Mouse (Mus musculus): Measurements from ENCODE around the gene Xpc. TPM values are rescaled to one million over a fixed set of nuclear protein-coding genes. Genes with fewer than 3 reads are reported as not detected.

Gene Xpc
- polyA plus RNA-seq, 1 experiment from 2014 or later = 9.6 TPM

Other genes starting within 250 kb of the Xpc start
- gene Wnt7a, start 104.5 kb downstream of the Xpc start, polyA plus RNA-seq (2014; fragmentation: Nextera tagmentation; extraction: Ambion mirVana) = not detected in 2 replicates
- gene Chchd4, start 42.3 kb downstream of the Xpc start, polyA plus RNA-seq (2014; fragmentation: Nextera tagmentation; extraction: Ambion mirVana) = 32.5 TPM in 2 replicates
- 27.1 and 27.3 TPM in 2 replicates for gene Tmem43, start 42.2 kb downstream of the Xpc start, polyA plus RNA-seq (2014; fragmentation: Nextera tagmentation; extraction: Ambion mirVana)
- 185 and 193 TPM in 2 replicates for gene Lsm3, start within 50 bp of the Xpc start, polyA plus RNA-seq (2014; fragmentation: Nextera tagmentation; extraction: Ambion mirVana)
- 64.2 and 66.8 TPM in 2 replicates for gene Slc6a6, start 168.2 kb upstream of the Xpc start, polyA plus RNA-seq (2014; fragmentation: Nextera tagmentation; extraction: Ambion mirVana)